Mouse (Mus musculus) urinary bladder, postnatal 10 days (tissue): Measurements from ENCODE around the gene Abhd4.

Experiments used
- DNase-seq: peaks from one replicate; pipeline ENCODE4 v3.0.0; 2022; ENCODE audit warnings: low spot score

Gene Abhd4

GRCm38 (mm10) chr14:54239002-54239736, 14.8 kb upstream of the Abhd4 start:
- peak; percentile 74 for DNase-seq

GRCm38 (mm10) chr14:54240542-54240941, 13.4 kb upstream of the Abhd4 start:
- DNase-seq, result no peak

- no peak for DNase-seq
Measured at GRCm38 (mm10) chr14:54244183-54244582, 9.8 kb upstream of the Abhd4 start.

GRCm38 (mm10) chr14:54246232-54246631, 7.8 kb upstream of the Abhd4 start:
- DNase-seq, result no peak

- DNase-seq, result no peak
Measured at GRCm38 (mm10) chr14:54249326-54249725, 4.7 kb upstream of the Abhd4 start.

GRCm38 (mm10) chr14:54250122-54250521, 3.9 kb upstream of the Abhd4 start:
- DNase-seq, result no peak

- no peak for DNase-seq
Measured at GRCm38 (mm10) chr14:54254670-54255202, 748 bp downstream of the Abhd4 start.

- DNase-seq, result no peak
Measured at GRCm38 (mm10) chr14:54258131-54258670, 4.2 kb downstream of the Abhd4 start.

GRCm38 (mm10) chr14:54259003-54259721, 5.2 kb downstream of the Abhd4 start:
- DNase-seq, result peak; percentile 83

- DNase-seq, result no peak
Measured at GRCm38 (mm10) chr14:54259722-54260085, 5.7 kb downstream of the Abhd4 start.

- no peak for DNase-seq
Measured at GRCm38 (mm10) chr14:54260196-54260595, 6.2 kb downstream of the Abhd4 start.

GRCm38 (mm10) chr14:54261386-54261785, 7.4 kb downstream of the Abhd4 start:
- DNase-seq, result no peak

GRCm38 (mm10) chr14:54262622-54263021, 8.6 kb downstream of the Abhd4 start:
- DNase-seq, result no peak

GRCm38 (mm10) chr14:54263099-54263498, 9.1 kb downstream of the Abhd4 start:
- no peak for DNase-seq

GRCm38 (mm10) chr14:54264231-54264630, 10.2 kb downstream of the Abhd4 start:
- no peak for DNase-seq

- no peak for DNase-seq
Measured at GRCm38 (mm10) chr14:54265093-54265492, 11.1 kb downstream of the Abhd4 start.

GRCm38 (mm10) chr14:54265951-54266350, 12.0 kb downstream of the Abhd4 start:
- DNase-seq, result no peak

GRCm38 (mm10) chr14:54267966-54268365, 14.0 kb downstream of the Abhd4 start:
- no peak for DNase-seq

GRCm38 (mm10) chr14:54269566-54269965, 15.6 kb downstream of the Abhd4 start:
- DNase-seq, result no peak

- DNase-seq, result no peak
Measured at GRCm38 (mm10) chr14:54270413-54270812, 16.4 kb downstream of the Abhd4 start.

- no peak for DNase-seq
Measured at GRCm38 (mm10) chr14:54271976-54272606, 18.1 kb downstream of the Abhd4 start.

GRCm38 (mm10) chr14:54272696-54273095, 18.7 kb downstream of the Abhd4 start:
- no peak for DNase-seq

- no peak for DNase-seq
Measured at GRCm38 (mm10) chr14:54276446-54276845, 22.5 kb downstream of the Abhd4 start.
